Mouse (Mus musculus) lung, embryonic 16.5 days (tissue): Measurements from ENCODE around the gene Adh6b. TPM values are rescaled to one million over a fixed set of nuclear protein-coding genes. Genes with fewer than 3 reads are reported as not detected.

Experiments
- ATAC-seq: fragments of 200-750 bp; cut with Nextera tagmentation; 2 replicates; pipeline ENCODE4 v1.8.0; 2017; ENCODE audit warnings: low read depth, mild to moderate bottlenecking, moderate library complexity
- H3K27ac ChIP-seq: fragments of 300-500 bp; sonication (generic); 2 replicates; pipeline ENCODE4 v1.5.1; 2014; ENCODE audit warnings: mild to moderate bottlenecking, control low read depth, low read length
- H3K27me3 ChIP-seq: fragments of 300-500 bp; sonication (generic); 2 replicates; pipeline ENCODE4 v1.6.1; 2014; ENCODE audit warnings: low read depth, low read length, mixed read lengths; ENCODE audit not compliant: control insufficient read depth, insufficient read depth
- H3K36me3 ChIP-seq: fragments of 300-500 bp; sonication (generic); 2 replicates; pipeline ENCODE4 v1.6.1; 2014; ENCODE audit warnings: low read length; ENCODE audit not compliant: control insufficient read depth, insufficient read depth
- H3K4me1 ChIP-seq: fragments of 300-500 bp; sonication (generic); replicated peaks from 2 replicates; pipeline ENCODE4 v1.6.1; 2014; ENCODE audit warnings: low read length, mixed read lengths; ENCODE audit not compliant: control insufficient read depth, insufficient read depth
- H3K4me2 ChIP-seq: fragments of 300-500 bp; sonication (generic); 2 replicates; pipeline ENCODE4 v1.6.1; 2014; ENCODE audit warnings: low read depth, low read length, control low read depth
- H3K4me3 ChIP-seq: fragments of 300-500 bp; sonication (generic); 2 replicates; pipeline ENCODE4 v1.5.1; 2014; ENCODE audit warnings: mild to moderate bottlenecking, low read length, control low read depth
- H3K9ac ChIP-seq: fragments of 300-500 bp; sonication (generic); 2 replicates; pipeline ENCODE4 v1.6.1; 2014; ENCODE audit warnings: low read length, control low read depth
- H3K9me3 ChIP-seq: fragments of 300-500 bp; sonication (generic); 2 replicates; pipeline ENCODE4 v1.6.1; 2016; ENCODE audit warnings: low read length; ENCODE audit not compliant: control insufficient read depth
- WGBS: fragments of 180-500 bp; shearing (Covaris S2); extraction: QIAGEN DNeasy Blood & Tissue Kit; methylation state at CpG from one replicate; pipeline ENCODE4 v1.1.7; 2014; 5-methylcytosine and 5-hydroxymethylcytosine counted together
- polyA plus RNA-seq: library from polyadenylated mRNA; unstranded; fragments of >200 nt; fragmentation: Nextera tagmentation; extraction: Ambion mirVana; gene quantifications from 2 replicates; pipeline ENCODE4 v1.2.1, GENCODE M21; 2015

The Adh6b gene
- polyA plus RNA-seq, result 0.14 and 0.31 TPM in 2 replicates

GRCm38 (mm10) chr3:138341471-138341870 lies at the start of gene Adh6b:
TSS of gene Adh6b (plus strand) at chr3:138341775.
- Histone ChIP-seq H3K9me3 (no peaks in the 10 kb centered on the region), H3K9ac (no peak within 1 kb of the TSS), H3K4me1 (no peaks in the 10 kb centered on the region), H3K4me2 (no peak within 1 kb of the TSS), H3K27ac (no peak within 1 kb of the TSS), H3K27me3 (no peaks in the 10 kb centered on the region), H3K4me3 (no peak within 1 kb of the TSS), H3K36me3 (no peaks in the 10 kb centered on the region)
- ATAC-seq, result no peak
- WGBS, result 78% methylated on average over 14 of the region's 14 CpGs

GRCm38 (mm10) chr3:138293298-138293895 lies 48.2 kb upstream of the Adh6b start:
- 81% methylated on average over 7 of the region's 7 CpGs for WGBS
- no peaks in the 10 kb centered on the region for H3K4me1 ChIP-seq
- no peaks in the 10 kb centered on the region for H3K27me3 ChIP-seq
- H3K27ac ChIP-seq, result peak overlapping the region; percentile 46
- H3K4me3 ChIP-seq, result no peak overlapping the region
- H3K9me3 ChIP-seq, result peaks cover 9% of the 10 kb centered on the region; the same call in 1 of the 2 replicates
- H3K9ac ChIP-seq, result no peak overlapping the region
- peaks cover 8% of the 10 kb centered on the region; the same call in 1 of the 2 replicates for H3K36me3 ChIP-seq
- peak; percentile 56 for ATAC-seq
- no peak overlapping the region for H3K4me2 ChIP-seq

- H3K36me3 ChIP-seq, result no peaks in the 10 kb centered on the region
- H3K4me1 ChIP-seq, result peaks cover 21% of the 10 kb centered on the region
- no peak overlapping the region for H3K27ac ChIP-seq
- H3K4me2 ChIP-seq, result no peak overlapping the region
- peaks cover 9% of the 10 kb centered on the region; the same call in 1 of the 2 replicates for H3K9me3 ChIP-seq
- no peaks in the 10 kb centered on the region for H3K27me3 ChIP-seq
- 87% methylated on average over 9 of the region's 9 CpGs for WGBS
- H3K4me3 ChIP-seq, result no peak overlapping the region
- no peak overlapping the region for H3K9ac ChIP-seq
- no peak for ATAC-seq
These were observed 41.4 kb upstream of the Adh6b start for GRCm38 (mm10) chr3:138300130-138300529.

- H3K4me1 ChIP-seq, result peaks cover 36% of the 10 kb centered on the region
- H3K27ac ChIP-seq, result peak overlapping the region; percentile 76
- WGBS, result 43% methylated on average over 4 of the region's 4 CpGs
- H3K27me3 ChIP-seq, result no peaks in the 10 kb centered on the region
- H3K36me3 ChIP-seq, result no peaks in the 10 kb centered on the region
- H3K9ac ChIP-seq, result no peak overlapping the region
- H3K4me2 ChIP-seq, result no peak overlapping the region
- ATAC-seq, result peak; percentile 75
- no peak overlapping the region for H3K4me3 ChIP-seq
- H3K9me3 ChIP-seq, result peaks cover 6% of the 10 kb centered on the region; the same call in 1 of the 2 replicates
These were observed 38.9 kb upstream of the Adh6b start for GRCm38 (mm10) chr3:138302676-138303075.

- ATAC-seq, result no peak
- no peak overlapping the region for H3K4me3 ChIP-seq
- H3K27me3 ChIP-seq, result no peaks in the 10 kb centered on the region
- WGBS, result 52% methylated on average over 6 of the region's 6 CpGs
- H3K9me3 ChIP-seq, result no peaks in the 10 kb centered on the region
- H3K36me3 ChIP-seq, result no peaks in the 10 kb centered on the region
- H3K9ac ChIP-seq, result 0 out of 2 replicates have a peak overlapping the region, but pooled peaks have one; percentile 17
- H3K4me2 ChIP-seq, result no peak overlapping the region
- H3K4me1 ChIP-seq, result peaks cover 36% of the 10 kb centered on the region
- peak overlapping the region; percentile 79 for H3K27ac ChIP-seq
These were observed 37.6 kb upstream of the Adh6b start for GRCm38 (mm10) chr3:138303771-138304488.

- H3K4me3 ChIP-seq, result no peak overlapping the region
- H3K9ac ChIP-seq, result no peak overlapping the region
- WGBS, result 34% methylated on average over 4 of the region's 4 CpGs
- no peak for ATAC-seq
- peaks cover 36% of the 10 kb centered on the region for H3K4me1 ChIP-seq
- no peaks in the 10 kb centered on the region for H3K36me3 ChIP-seq
- H3K27ac ChIP-seq, result peak overlapping the region; percentile 78
- no peaks in the 10 kb centered on the region for H3K27me3 ChIP-seq
- H3K4me2 ChIP-seq, result no peak overlapping the region
- no peaks in the 10 kb centered on the region for H3K9me3 ChIP-seq
These were observed 37.1 kb upstream of the Adh6b start for GRCm38 (mm10) chr3:138304489-138304871.

- H3K4me2 ChIP-seq, result no peak overlapping the region
- no peak overlapping the region for H3K9ac ChIP-seq
- peaks cover 36% of the 10 kb centered on the region for H3K4me1 ChIP-seq
- no peak overlapping the region for H3K4me3 ChIP-seq
- no peaks in the 10 kb centered on the region for H3K27me3 ChIP-seq
- no peak for ATAC-seq
- 31% methylated on average over 10 of the region's 10 CpGs for WGBS
- H3K27ac ChIP-seq, result peak overlapping the region; percentile 78
- no peaks in the 10 kb centered on the region for H3K9me3 ChIP-seq
- H3K36me3 ChIP-seq, result no peaks in the 10 kb centered on the region
These were observed 35.9 kb upstream of the Adh6b start for GRCm38 (mm10) chr3:138305486-138306289.

GRCm38 (mm10) chr3:138306290-138306683 lies 35.3 kb upstream of the Adh6b start:
- 10% methylated on average over 8 of the region's 8 CpGs for WGBS
- Histone ChIP-seq H3K9me3 (no peaks in the 10 kb centered on the region), H3K4me3 (no peak overlapping the region), H3K27ac (peak overlapping the region; percentile 78), H3K9ac (no peak overlapping the region), H3K36me3 (no peaks in the 10 kb centered on the region), H3K4me2 (0 out of 2 replicates have a peak overlapping the region, but pooled peaks have one; percentile 0), H3K27me3 (no peaks in the 10 kb centered on the region), H3K4me1 (peaks cover 36% of the 10 kb centered on the region)
- peak; percentile 90 for ATAC-seq

- Histone ChIP-seq H3K27me3 (no peaks in the 10 kb centered on the region), H3K4me2 (no peak overlapping the region), H3K4me3 (no peak overlapping the region), H3K9ac (no peak overlapping the region), H3K27ac (no peak overlapping the region), H3K36me3 (no peaks in the 10 kb centered on the region), H3K4me1 (peaks cover 17% of the 10 kb centered on the region), H3K9me3 (no peaks in the 10 kb centered on the region)
- 74% methylated on average over 8 of the region's 8 CpGs for WGBS
- 0 out of 2 replicates have a peak, but pooled peaks have one; percentile 18 for ATAC-seq
These were observed 31.7 kb upstream of the Adh6b start for GRCm38 (mm10) chr3:138309910-138310309.
